In genomic region chr4:114666979-114667328, GRCm38 (mm10) we compare ENCODE assay signal across 8 mouse cellular contexts.
A peak's percentile ranks its signal among the peaks of the same experiment; 100 is the strongest.
DNase-seq lines count a peak whose midpoint lies in the region; ATAC-seq and TF ChIP-seq lines count a peak whose summit lies in the region.

No protein-coding gene starts in this region.

- no peaks in the 10 kb centered on the region for H3K36me3 ChIP-seq in heart, embryonic 12.5 days
- no peaks in the 10 kb centered on the region for H3K36me3 ChIP-seq in ES-E14 (ENCODE audit: control insufficient read depth, insufficient read depth, low read length, poor library complexity, severe bottlenecking)
- H3K36me3 ChIP-seq in hindbrain, embryonic 13.5 days, result no peaks in the 10 kb centered on the region
- H3K36me3 ChIP-seq in midbrain, embryonic 11.5 days (ENCODE audit: control insufficient read depth, insufficient read depth, low read length), result no peaks in the 10 kb centered on the region

- no peak overlapping the region for H3K9ac ChIP-seq in heart, embryonic 12.5 days
- H3K9ac ChIP-seq in ES-E14 (ENCODE audit: insufficient read depth, low read depth, low read length, poor library complexity, severe bottlenecking), result no peak overlapping the region
- H3K9ac ChIP-seq in hindbrain, embryonic 13.5 days, result peak overlapping the region; percentile 60
- no peak overlapping the region for H3K9ac ChIP-seq in midbrain, embryonic 11.5 days (ENCODE audit: low read length)

- H3K27ac ChIP-seq in heart, embryonic 12.5 days (ENCODE audit: poor library complexity, severe bottlenecking), result no peak overlapping the region
- H3K27ac ChIP-seq in ES-E14 (ENCODE audit: insufficient read depth, low read depth, low read length, poor library complexity, severe bottlenecking), result no peak overlapping the region
- H3K27ac ChIP-seq in hindbrain, embryonic 13.5 days, result no peak overlapping the region
- H3K27ac ChIP-seq in midbrain, embryonic 11.5 days (ENCODE audit: low read depth, low read length), result no peak overlapping the region

- intact Hi-C loops in heart, postnatal 10 days (cut with DNase I), result loop anchor here (5.0 kb wide), 1 partner anchor 245 kb away; no protein-coding TSS in a partner anchor

- no peak for ATAC-seq in heart, embryonic 12.5 days (ENCODE audit: insufficient number of reproducible peaks, low FRiP score)
- ATAC-seq in hindbrain, embryonic 13.5 days (ENCODE audit: low FRiP score), result peak; percentile 25
- ATAC-seq in midbrain, embryonic 11.5 days (ENCODE audit: low FRiP score), result peak; percentile 33

- in situ Hi-C loops in ES-E14 (cut with MboI; ENCODE audit: low sequenced_read_pairs in 2 of 2, unreplicated experiment in 2 of 2), result loop anchor here (10.0 to 25.0 kb wide), 3 partner anchors 245 to 398 kb away; partner anchors contain the start of gene Foxd2 (in 1 of the 2)

- WGBS in heart, embryonic 12.5 days, result 12% methylated on average over 13 of the region's 13 CpGs
- WGBS in hindbrain, embryonic 13.5 days, result 13% methylated on average over 10 of the region's 13 CpGs
- WGBS in midbrain, embryonic 11.5 days, result 4% methylated on average over 12 of the region's 13 CpGs

- no peaks in the 10 kb centered on the region for H3K9me3 ChIP-seq in heart, embryonic 12.5 days (replicated peaks)
- no peaks in the 10 kb centered on the region for H3K9me3 ChIP-seq in ES-E14 (ENCODE audit: control insufficient read depth, insufficient read depth, low read depth, low read length)
- H3K9me3 ChIP-seq in hindbrain, embryonic 13.5 days, result no peaks in the 10 kb centered on the region
- no peaks in the 10 kb centered on the region for H3K9me3 ChIP-seq in midbrain, embryonic 11.5 days (ENCODE audit: control insufficient read depth, low read length)

- H3K4me2 ChIP-seq in heart, embryonic 12.5 days, result peak overlapping the region; percentile 67
- peak overlapping the region; percentile 57 for H3K4me2 ChIP-seq in hindbrain, embryonic 13.5 days
- peak overlapping the region; percentile 36 for H3K4me2 ChIP-seq in midbrain, embryonic 11.5 days

- peak overlapping the region; percentile 38 for H3K4me3 ChIP-seq in heart, embryonic 12.5 days
- peak overlapping the region; percentile 13 to 41; a peak in 2 of 4 replicates for H3K4me3 ChIP-seq in ES-E14 (ENCODE audit: insufficient read depth in 1 of 2, low read depth in 1 of 2, low read length in 2 of 2, poor library complexity in 1 of 2, severe bottlenecking in 1 of 2)
- H3K4me3 ChIP-seq in hindbrain, embryonic 13.5 days, result peak overlapping the region; percentile 33
- H3K4me3 ChIP-seq in midbrain, embryonic 11.5 days (ENCODE audit: low read depth, low read length), result peak overlapping the region; percentile 3; the same call in 1 of the 2 replicates

- no peak for DNase-seq in heart, postnatal 10 days
- no peak for DNase-seq in ES-E14 (ENCODE audit: low read depth, low spot score)
- no peak for DNase-seq in midbrain, embryonic 11.5 days (ENCODE audit: low spot score, missing footprints)
- no peak for DNase-seq in Muller cell, postnatal 12 days (ENCODE audit: inconsistent ontology term)
- no peak for DNase-seq in adrenal gland, postnatal 10 days
- no peak for DNase-seq in frontal cortex, postnatal 36 days (ENCODE audit: low spot score in 2 of 2)

- peaks cover 93% of the 10 kb centered on the region for H3K27me3 ChIP-seq in heart, embryonic 12.5 days (replicated peaks)
- H3K27me3 ChIP-seq in hindbrain, embryonic 13.5 days, result peaks cover 81% of the 10 kb centered on the region
- H3K27me3 ChIP-seq in midbrain, embryonic 11.5 days (ENCODE audit: control insufficient read depth, insufficient read depth, low read length), result peaks cover 40% of the 10 kb centered on the region

- H3K4me1 ChIP-seq in heart, embryonic 12.5 days (replicated peaks), result peaks cover 10% of the 10 kb centered on the region; the same call in 1 of the 2 replicates
- peaks cover 0 to 2% of the 10 kb centered on the region in 2 experiments; a peak in 1 of 4 replicates for H3K4me1 ChIP-seq in ES-E14 (ENCODE audit: control insufficient read depth in 2 of 2, insufficient read depth in 2 of 2, low read length in 2 of 2, poor library complexity in 1 of 2)
- peaks cover 23% of the 10 kb centered on the region for H3K4me1 ChIP-seq in hindbrain, embryonic 13.5 days (replicated peaks)
- H3K4me1 ChIP-seq in midbrain, embryonic 11.5 days (ENCODE audit: control insufficient read depth, insufficient read depth, low read length), result peaks cover 7% of the 10 kb centered on the region

TF ChIP-seq in ES-E14, 5 proteins besides CTCF, POLR2A, EP300 and RAD21:
- no peak for TF ChIP-seq ZNF384 (IDR thresholded peaks at IDR 0.05; ENCODE audit: low read depth, low read length)
